Mouse (Mus musculus) embryonic facial prominence, embryonic 12.5 days (tissue): Measurements from ENCODE around the gene Prkar2b. TPM values are rescaled to one million over a fixed set of nuclear protein-coding genes. Genes with fewer than 3 reads are reported as not detected.
A peak's percentile ranks its signal among the peaks of the same experiment; 100 is the strongest.
"Not testable (repeated sequence)": the region's sequence is repeated elsewhere in the genome, so short reads cannot be mapped to it uniquely, and the experiment has no call there.

ENCODE experiments used
- ATAC-seq: fragments of 200-750 bp; cut with Nextera tagmentation; 2 replicates; pipeline ENCODE4 v1.8.0; 2017; ENCODE audit not compliant: insufficient number of reproducible peaks, insufficient read depth, low FRiP score, low TSS enrichment
- H3K27ac ChIP-seq: fragments of 300-500 bp; sonication (generic); 2 replicates; pipeline ENCODE4 v1.5.1; 2016; ENCODE audit warnings: mild to moderate bottlenecking
- H3K27me3 ChIP-seq: fragments of 300-500 bp; sonication (generic); 2 replicates; pipeline ENCODE4 v1.6.1; 2016; ENCODE audit warnings: mild to moderate bottlenecking, moderate library complexity
- H3K36me3 ChIP-seq: fragments of 300-500 bp; sonication (generic); 2 replicates; pipeline ENCODE4 v1.6.1; 2016; ENCODE audit warnings: mild to moderate bottlenecking
- H3K4me1 ChIP-seq: fragments of 300-500 bp; sonication (generic); 2 replicates; pipeline ENCODE4 v1.6.1; 2016
- H3K4me2 ChIP-seq: fragments of 300-500 bp; sonication (generic); replicated peaks from 2 replicates; pipeline ENCODE4 v1.6.1; 2016; ENCODE audit warnings: mild to moderate bottlenecking, moderate library complexity
- H3K4me3 ChIP-seq: fragments of 300-500 bp; sonication (generic); 2 replicates; pipeline ENCODE4 v1.5.1; 2016; ENCODE audit warnings: mild to moderate bottlenecking
- H3K9ac ChIP-seq: fragments of 300-500 bp; sonication (generic); 2 replicates; pipeline ENCODE4 v1.6.1; 2016; ENCODE audit warnings: mild to moderate bottlenecking, moderate library complexity
- H3K9me3 ChIP-seq: fragments of 300-500 bp; sonication (generic); 2 replicates; pipeline ENCODE4 v1.6.1; 2016; ENCODE audit warnings: mild to moderate bottlenecking, moderate library complexity
- WGBS: fragments of 180-500 bp; shearing (Covaris S2); methylation state at CpG from one replicate; pipeline ENCODE4 v1.1.7; 2016; 5-methylcytosine and 5-hydroxymethylcytosine counted together
- polyA plus RNA-seq: library from polyadenylated mRNA; unstranded; fragments of >200 nt; fragmentation: Nextera tagmentation; extraction: Ambion mirVana; gene quantifications from 2 replicates; pipeline ENCODE4 v1.2.1, GENCODE M21; 2016

Prkar2b gene
- polyA plus RNA-seq, 1 experiment from 2014 or later = 49.0 TPM

- H3K9ac ChIP-seq = no peak overlapping the region
- H3K4me3 ChIP-seq = no peak overlapping the region
- WGBS = 66% methylated on average over 3 of the region's 3 CpGs
- H3K36me3 ChIP-seq = no peaks in the 10 kb centered on the region
- no peak overlapping the region for H3K4me2 ChIP-seq
- no peaks in the 10 kb centered on the region for H3K9me3 ChIP-seq
- H3K27me3 ChIP-seq = no peaks in the 10 kb centered on the region
- peaks cover 11% of the 10 kb centered on the region for H3K4me1 ChIP-seq
- no peak for ATAC-seq
- no peak overlapping the region for H3K27ac ChIP-seq
Measured at GRCm38 (mm10) chr12:32018376-32018750, 42.7 kb downstream of the Prkar2b start.

- H3K9ac ChIP-seq = no peak overlapping the region
- no peaks in the 10 kb centered on the region for H3K9me3 ChIP-seq
- ATAC-seq = no peak
- no peak overlapping the region for H3K4me3 ChIP-seq
- WGBS = 61% methylated on average over 7 of the region's 7 CpGs
- peaks cover 11% of the 10 kb centered on the region for H3K4me1 ChIP-seq
- no peak overlapping the region for H3K27ac ChIP-seq
- H3K27me3 ChIP-seq = no peaks in the 10 kb centered on the region
- no peak overlapping the region for H3K4me2 ChIP-seq
- no peaks in the 10 kb centered on the region for H3K36me3 ChIP-seq
Measured at GRCm38 (mm10) chr12:32017636-32018375, 43.3 kb downstream of the Prkar2b start.

DNA sequence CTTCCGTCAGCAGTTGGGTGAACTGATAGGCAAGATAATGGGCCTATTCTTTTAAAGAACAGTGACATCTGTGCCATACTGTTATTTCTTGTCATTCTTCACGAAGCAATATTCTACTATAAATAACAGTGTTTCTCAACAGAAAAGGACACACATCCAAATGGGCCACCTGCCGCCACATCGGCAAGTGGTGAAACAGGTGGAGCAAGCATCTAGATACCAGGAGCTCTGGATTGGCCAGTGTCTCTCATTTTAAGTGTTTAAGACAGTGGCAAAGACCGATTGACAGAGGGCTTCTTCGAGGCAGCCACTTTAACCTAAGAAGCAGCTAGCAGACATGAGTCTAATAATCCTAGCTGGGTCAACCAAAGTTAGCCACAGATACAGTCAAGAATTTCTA is 44.6 kb downstream of the Prkar2b start:
- no peaks in the 10 kb centered on the region for H3K9me3 ChIP-seq
- H3K4me1 ChIP-seq = peaks cover 11% of the 10 kb centered on the region
- no peaks in the 10 kb centered on the region for H3K36me3 ChIP-seq
- no peak overlapping the region for H3K4me2 ChIP-seq
- H3K9ac ChIP-seq = no peak overlapping the region
- H3K27ac ChIP-seq = no peak overlapping the region
- no peak for ATAC-seq
- WGBS = 83% methylated on average over 6 of the region's 6 CpGs
- no peak overlapping the region for H3K4me3 ChIP-seq
- no peaks in the 10 kb centered on the region for H3K27me3 ChIP-seq

DNA sequence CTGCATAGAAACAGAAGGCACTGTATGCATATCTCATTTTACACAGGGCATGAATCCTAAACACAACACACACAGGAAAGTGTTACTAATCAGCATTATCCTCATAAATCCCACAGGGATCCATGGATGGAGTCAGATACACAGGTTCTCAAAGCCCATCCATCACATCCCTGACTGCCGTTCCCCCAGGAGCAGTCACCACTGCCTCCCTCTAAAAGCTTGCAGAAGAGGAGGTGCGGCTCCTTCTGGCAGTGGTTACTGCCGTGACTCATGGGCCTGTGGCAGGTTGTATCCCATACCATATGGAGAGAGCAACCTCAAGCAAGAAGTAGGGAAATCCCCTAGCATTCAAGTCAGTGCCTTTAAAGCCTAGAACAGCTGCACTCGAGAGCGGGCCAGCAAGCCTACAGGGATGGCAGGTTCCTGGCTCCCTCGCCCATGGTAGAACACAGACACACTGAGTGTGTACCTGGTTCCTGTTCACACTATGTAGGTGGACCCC is 45.8 kb downstream of the Prkar2b start:
- no peaks in the 10 kb centered on the region for H3K9me3 ChIP-seq
- no peak overlapping the region for H3K4me2 ChIP-seq
- peak; percentile 75 for ATAC-seq
- peak overlapping the region; percentile 17; the same call in 1 of the 2 replicates for H3K27ac ChIP-seq
- no peaks in the 10 kb centered on the region for H3K36me3 ChIP-seq
- peaks cover 11% of the 10 kb centered on the region for H3K4me1 ChIP-seq
- H3K4me3 ChIP-seq = no peak overlapping the region
- H3K9ac ChIP-seq = no peak overlapping the region
- 41% methylated on average over 6 of the region's 6 CpGs for WGBS
- no peaks in the 10 kb centered on the region for H3K27me3 ChIP-seq

DNA sequence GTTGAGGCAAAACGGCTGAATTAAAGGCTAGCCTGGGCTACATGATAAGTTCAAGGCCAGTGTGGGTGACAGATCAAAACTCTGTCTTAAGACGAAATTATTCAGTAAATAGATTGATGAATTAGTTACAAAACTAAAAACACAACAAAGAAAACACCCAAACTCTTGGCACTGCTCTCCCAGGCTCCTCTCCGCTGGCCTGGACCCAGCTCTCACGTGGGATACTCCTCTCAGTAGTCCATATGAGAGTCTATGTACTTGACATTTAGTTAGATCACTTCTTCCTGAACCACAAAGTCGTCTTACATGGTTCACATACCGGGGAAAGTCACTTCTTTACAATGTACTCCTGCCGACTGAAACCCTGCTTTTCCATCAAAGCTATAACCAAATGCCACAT is 46.3 kb downstream of the Prkar2b start:
- H3K9ac ChIP-seq = no peak overlapping the region

GRCm38 (mm10) chr12:32012169-32012568 is 48.9 kb downstream of the Prkar2b start:
- Histone ChIP-seq H3K9me3 (no peaks in the 10 kb centered on the region), H3K9ac (no peak overlapping the region), H3K27ac (no peak overlapping the region), H3K36me3 (no peaks in the 10 kb centered on the region), H3K4me2 (no peak overlapping the region), H3K4me3 (no peak overlapping the region), H3K27me3 (no peaks in the 10 kb centered on the region), H3K4me1 (peaks cover 16% of the 10 kb centered on the region)
- 55% methylated on average over 2 of the region's 2 CpGs for WGBS
- no peak for ATAC-seq

More for the DNA sequence above, 46.3 kb downstream of the Prkar2b start:
- Histone ChIP-seq H3K4me2 (no peak overlapping the region), H3K36me3 (no peaks in the 10 kb centered on the region), H3K27me3 (no peaks in the 10 kb centered on the region), H3K27ac (no peak overlapping the region), H3K4me3 (no peak overlapping the region), H3K4me1 (peaks cover 11% of the 10 kb centered on the region), H3K9me3 (no peaks in the 10 kb centered on the region)
- WGBS = 55% methylated on average over 7 of the region's 7 CpGs
- ATAC-seq = no peak; the same call in 1 of the 2 replicates

- no peaks in the 10 kb centered on the region for H3K27me3 ChIP-seq
- ATAC-seq = no peak
- no peak overlapping the region for H3K27ac ChIP-seq
- no peaks in the 10 kb centered on the region for H3K9me3 ChIP-seq
- H3K4me2 ChIP-seq = no peak overlapping the region
- H3K4me1 ChIP-seq = peaks cover 16% of the 10 kb centered on the region
- no peak overlapping the region for H3K4me3 ChIP-seq
- no peaks in the 10 kb centered on the region for H3K36me3 ChIP-seq
- 94% methylated on average over 5 of the region's 5 CpGs for WGBS
- no peak overlapping the region for H3K9ac ChIP-seq
Measured at GRCm38 (mm10) chr12:32011128-32011527, 50.0 kb downstream of the Prkar2b start.

DNA sequence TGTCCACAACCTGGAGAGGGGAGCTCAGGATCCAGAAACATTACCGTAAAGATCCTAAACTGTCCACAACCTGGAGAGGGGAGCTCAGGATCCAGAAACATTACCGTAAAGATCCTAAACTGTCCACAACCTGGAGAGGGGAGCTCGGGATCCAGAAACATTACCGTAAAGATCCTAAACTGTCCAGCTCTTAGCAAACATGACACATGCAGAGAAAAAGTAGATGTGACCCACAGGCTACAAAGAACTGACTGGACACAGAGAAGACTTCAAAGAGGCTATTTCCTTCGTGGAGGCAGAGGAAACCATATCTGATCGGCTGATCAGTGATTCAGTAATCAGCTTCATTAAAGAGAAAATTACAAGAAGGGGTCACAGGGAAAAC is 51.1 kb downstream of the Prkar2b start:
- not testable (repeated sequence) for H3K9me3 ChIP-seq, H3K4me2 ChIP-seq, H3K27ac ChIP-seq, ATAC-seq, H3K36me3 ChIP-seq, H3K27me3 ChIP-seq, H3K9ac ChIP-seq, H3K4me3 ChIP-seq
- peaks cover 10% of the 10 kb centered on the region for H3K4me1 ChIP-seq
- WGBS = 52% methylated on average over 5 of the region's 6 CpGs

DNA sequence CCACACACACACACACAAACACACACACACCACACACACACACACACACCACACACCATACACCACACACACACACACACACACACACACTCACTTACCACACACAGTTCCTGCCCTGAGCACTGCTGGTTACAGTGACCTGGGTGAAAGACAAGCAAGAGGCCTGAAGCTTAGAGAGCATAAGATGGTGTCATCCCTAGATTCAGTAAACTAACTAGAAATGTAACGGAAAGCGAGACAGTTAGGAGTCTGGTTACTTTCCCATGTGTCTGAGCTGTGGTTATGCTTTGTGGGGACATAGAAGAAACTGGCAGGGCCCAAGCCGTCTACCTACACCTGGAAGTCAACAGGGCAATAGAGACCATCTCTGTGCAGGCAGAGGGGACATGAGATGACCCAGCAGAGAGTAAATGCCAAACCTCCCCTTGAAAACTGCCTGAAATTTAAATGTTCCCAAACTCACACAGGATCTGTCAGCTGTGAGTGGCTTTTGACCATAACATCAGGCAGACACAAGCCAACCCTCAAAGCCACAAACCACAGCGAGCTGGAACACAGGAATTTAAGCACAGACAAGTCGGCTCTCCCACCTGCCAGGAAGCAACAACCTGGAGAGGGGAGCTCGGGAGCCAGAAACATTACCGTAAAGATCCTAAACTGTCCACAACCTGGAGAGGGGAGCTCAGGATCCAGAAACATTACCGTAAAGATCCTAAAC is 51.7 kb downstream of the Prkar2b start:
- H3K27me3 ChIP-seq = no peaks in the 10 kb centered on the region
- no peak overlapping the region for H3K4me3 ChIP-seq
- no peaks in the 10 kb centered on the region for H3K9me3 ChIP-seq
- ATAC-seq = no peak
- no peak overlapping the region for H3K9ac ChIP-seq
- WGBS = 16% methylated on average over 8 of the region's 8 CpGs
- no peak overlapping the region for H3K4me2 ChIP-seq
- no peaks in the 10 kb centered on the region for H3K36me3 ChIP-seq
- peaks cover 10% of the 10 kb centered on the region for H3K4me1 ChIP-seq
- no peak overlapping the region for H3K27ac ChIP-seq

GRCm38 (mm10) chr12:32008728-32009127 is 52.4 kb downstream of the Prkar2b start:
- Histone ChIP-seq H3K4me1 (peaks cover 10% of the 10 kb centered on the region), H3K36me3 (no peaks in the 10 kb centered on the region), H3K9ac (no peak overlapping the region), H3K27ac (no peak overlapping the region), H3K27me3 (no peaks in the 10 kb centered on the region), H3K4me2 (no peak overlapping the region), H3K9me3 (no peaks in the 10 kb centered on the region), H3K4me3 (no peak overlapping the region)
- ATAC-seq = no peak
- 71% methylated on average over 5 of the region's 5 CpGs for WGBS

DNA sequence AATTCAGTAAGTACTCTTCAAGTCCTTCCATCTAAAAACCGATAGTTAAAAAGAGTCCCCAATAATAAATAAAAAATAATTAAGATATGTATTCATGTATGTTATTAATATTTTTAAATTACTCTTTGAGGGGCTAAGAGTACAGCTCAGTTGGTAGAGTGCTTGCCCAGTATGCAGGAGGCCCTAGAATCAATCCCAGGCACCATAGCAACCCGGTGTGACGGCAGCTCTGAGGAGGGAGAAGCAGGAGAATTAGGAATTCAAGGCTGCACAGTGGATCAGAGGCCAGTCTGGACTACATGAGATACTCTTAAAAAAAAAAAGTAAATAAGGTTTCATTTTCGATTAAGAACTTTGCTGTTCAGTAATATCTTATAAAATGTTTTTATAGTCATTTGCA is 53.5 kb downstream of the Prkar2b start:
- H3K9ac ChIP-seq = no peak overlapping the region
- no peak overlapping the region for H3K4me2 ChIP-seq
- no peak for ATAC-seq
- no peaks in the 10 kb centered on the region for H3K27me3 ChIP-seq
- no peak overlapping the region for H3K4me3 ChIP-seq
- no peaks in the 10 kb centered on the region for H3K36me3 ChIP-seq
- no peaks in the 10 kb centered on the region for H3K9me3 ChIP-seq
- no peak overlapping the region for H3K27ac ChIP-seq
- 83% methylated on average over 4 of the region's 4 CpGs for WGBS
- peaks cover 8% of the 10 kb centered on the region for H3K4me1 ChIP-seq

GRCm38 (mm10) chr12:32007040-32007439 is 54.1 kb downstream of the Prkar2b start:
- Histone ChIP-seq H3K9me3 (no peaks in the 10 kb centered on the region), H3K27ac (no peak overlapping the region), H3K4me2 (no peak overlapping the region), H3K36me3 (no peaks in the 10 kb centered on the region), H3K27me3 (no peaks in the 10 kb centered on the region), H3K4me3 (no peak overlapping the region), H3K9ac (no peak overlapping the region), H3K4me1 (peaks cover 8% of the 10 kb centered on the region)
- WGBS = 90% methylated on average over 8 of the region's 8 CpGs
- ATAC-seq = no peak
